Mouse (Mus musculus) lung, embryonic 16.5 days (tissue): Measurements from ENCODE around the gene Cenpw. TPM values are rescaled to one million over a fixed set of nuclear protein-coding genes. Genes with fewer than 3 reads are reported as not detected.

Experiments
- ATAC-seq: fragments of 200-750 bp; cut with Nextera tagmentation; 2 replicates; pipeline ENCODE4 v1.8.0; 2017; ENCODE audit warnings: low read depth, mild to moderate bottlenecking, moderate library complexity
- H3K27ac ChIP-seq: fragments of 300-500 bp; sonication (generic); 2 replicates; pipeline ENCODE4 v1.5.1; 2014; ENCODE audit warnings: mild to moderate bottlenecking, control low read depth, low read length
- H3K27me3 ChIP-seq: fragments of 300-500 bp; sonication (generic); 2 replicates; pipeline ENCODE4 v1.6.1; 2014; ENCODE audit warnings: low read depth, low read length, mixed read lengths; ENCODE audit not compliant: control insufficient read depth, insufficient read depth
- H3K36me3 ChIP-seq: fragments of 300-500 bp; sonication (generic); 2 replicates; pipeline ENCODE4 v1.6.1; 2014; ENCODE audit warnings: low read length; ENCODE audit not compliant: control insufficient read depth, insufficient read depth
- H3K4me1 ChIP-seq: fragments of 300-500 bp; sonication (generic); replicated peaks from 2 replicates; pipeline ENCODE4 v1.6.1; 2014; ENCODE audit warnings: low read length, mixed read lengths; ENCODE audit not compliant: control insufficient read depth, insufficient read depth
- H3K4me2 ChIP-seq: fragments of 300-500 bp; sonication (generic); 2 replicates; pipeline ENCODE4 v1.6.1; 2014; ENCODE audit warnings: low read depth, low read length, control low read depth
- H3K4me3 ChIP-seq: fragments of 300-500 bp; sonication (generic); 2 replicates; pipeline ENCODE4 v1.5.1; 2014; ENCODE audit warnings: mild to moderate bottlenecking, low read length, control low read depth
- H3K9ac ChIP-seq: fragments of 300-500 bp; sonication (generic); 2 replicates; pipeline ENCODE4 v1.6.1; 2014; ENCODE audit warnings: low read length, control low read depth
- H3K9me3 ChIP-seq: fragments of 300-500 bp; sonication (generic); 2 replicates; pipeline ENCODE4 v1.6.1; 2016; ENCODE audit warnings: low read length; ENCODE audit not compliant: control insufficient read depth
- WGBS: fragments of 180-500 bp; shearing (Covaris S2); extraction: QIAGEN DNeasy Blood & Tissue Kit; methylation state at CpG from one replicate; pipeline ENCODE4 v1.1.7; 2014; 5-methylcytosine and 5-hydroxymethylcytosine counted together
- polyA plus RNA-seq: library from polyadenylated mRNA; unstranded; fragments of >200 nt; fragmentation: Nextera tagmentation; extraction: Ambion mirVana; gene quantifications from 2 replicates; pipeline ENCODE4 v1.2.1, GENCODE M21; 2015

Gene Cenpw
- 39.6 and 40.9 TPM in 2 replicates for polyA plus RNA-seq

DNA sequence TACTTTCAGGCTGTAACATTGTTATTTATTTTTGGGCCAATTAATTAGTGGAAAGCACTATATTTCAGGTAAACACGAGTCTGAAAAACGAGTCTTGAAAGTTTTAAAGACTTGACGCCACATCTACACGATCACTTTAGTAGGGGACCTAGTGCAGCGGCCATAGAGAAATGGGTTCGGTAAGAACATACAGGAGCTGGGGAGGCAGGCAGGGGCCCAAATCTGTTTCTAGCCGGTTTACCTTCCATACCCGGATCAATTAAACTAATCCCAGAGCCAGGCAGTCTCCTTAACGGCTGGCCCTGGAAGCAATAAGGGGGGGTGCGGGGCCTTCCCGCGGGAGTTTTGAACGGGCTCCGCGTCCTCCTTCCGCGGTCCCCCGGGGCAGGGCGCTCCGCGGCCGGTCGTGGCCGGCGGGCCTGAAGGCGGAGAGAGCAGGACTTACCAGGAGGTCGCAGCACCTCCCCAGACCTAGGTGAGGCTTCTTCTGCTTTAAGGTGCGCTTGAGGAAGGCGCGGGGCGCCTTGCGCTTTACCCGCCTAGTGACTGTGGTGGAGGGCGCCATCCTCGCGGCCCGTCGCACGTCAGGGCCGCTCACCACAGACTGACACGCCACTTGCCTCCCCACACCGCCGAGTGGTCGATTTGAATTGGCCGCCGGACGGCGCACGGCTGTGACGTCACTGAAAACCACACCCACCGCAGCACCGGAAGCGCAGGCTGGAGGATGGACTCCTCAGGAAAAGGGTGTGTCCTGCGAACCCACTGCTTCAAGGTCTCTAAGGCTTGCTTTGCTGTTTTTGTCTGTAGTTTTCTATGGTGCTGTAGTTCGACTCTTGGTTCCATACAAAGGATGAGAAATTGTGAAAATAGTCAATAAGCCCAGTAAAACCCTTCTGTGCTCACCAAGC, at the start of gene Cenpw:
TSS of gene Cenpw (minus strand) at position 645 of the 911 bp plus-strand sequence.
- Histone ChIP-seq H3K9me3 (no peaks in the 10 kb centered on the region), H3K27me3 (no peaks in the 10 kb centered on the region), H3K36me3 (0 out of 2 replicates have a peak, but pooled peaks cover 2% of the 10 kb centered on the region), H3K4me1 (peaks cover 6% of the 10 kb centered on the region; the same call in 1 of the 2 replicates), H3K9ac (peak within 1 kb of the TSS; percentile 87), H3K4me3 (peak within 1 kb of the TSS; percentile 93), H3K27ac (peak within 1 kb of the TSS; percentile 59), H3K4me2 (peak within 1 kb of the TSS; percentile 74)
- under 1% methylated on average over 55 of the region's 55 CpGs for WGBS
- ATAC-seq = peak; percentile 100

DNA sequence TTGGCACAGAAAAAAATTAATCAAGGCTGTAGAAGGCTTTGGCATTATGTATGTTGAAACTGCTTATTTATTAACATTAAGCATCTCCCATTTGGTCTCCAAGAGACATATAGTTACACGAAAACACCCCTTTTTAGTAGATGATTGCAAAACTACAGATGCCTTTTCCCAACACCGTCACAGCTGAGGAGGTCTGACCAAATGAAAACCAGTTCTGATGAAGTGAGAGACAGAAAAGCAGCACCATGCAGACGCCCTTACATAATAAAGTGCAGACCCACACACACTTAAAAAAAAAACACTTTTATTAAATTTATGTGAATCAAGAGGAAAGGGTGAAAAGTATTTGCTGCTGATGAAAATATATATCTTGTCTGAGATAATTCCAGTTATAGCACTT, 49.3 kb upstream of the Cenpw start:
- no peaks in the 10 kb centered on the region for H3K36me3 ChIP-seq
- no peaks in the 10 kb centered on the region for H3K9me3 ChIP-seq
- H3K4me1 ChIP-seq = no peaks in the 10 kb centered on the region
- no peak for ATAC-seq
- no peak overlapping the region for H3K9ac ChIP-seq
- no peak overlapping the region for H3K4me3 ChIP-seq
- no peak overlapping the region for H3K4me2 ChIP-seq
- no peaks in the 10 kb centered on the region for H3K27me3 ChIP-seq
- H3K27ac ChIP-seq = no peak overlapping the region
- WGBS = 44% methylated on average over 3 of the region's 3 CpGs

DNA sequence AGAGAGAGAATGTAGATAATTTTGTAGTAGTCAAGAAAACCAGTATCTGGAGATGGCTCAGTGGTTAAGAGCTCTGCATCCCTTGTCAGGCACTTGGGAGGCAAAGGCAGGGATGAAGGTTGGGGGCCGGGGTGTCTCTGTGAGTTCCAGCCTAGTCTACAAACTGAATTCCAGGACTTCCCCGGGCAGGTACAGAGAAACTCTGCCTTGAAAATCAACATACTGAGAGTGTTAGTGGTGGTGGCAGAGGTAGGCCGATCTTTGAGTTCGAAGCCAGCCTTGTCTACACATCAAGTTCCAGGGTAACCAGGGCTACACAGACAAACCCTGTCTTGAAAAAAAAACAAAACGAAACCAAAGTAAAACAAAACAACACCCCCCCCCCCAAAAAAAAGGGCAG, 859 bp downstream of the Cenpw start:
- Histone ChIP-seq H3K9me3 (no peaks in the 10 kb centered on the region), H3K9ac (peak overlapping the region; percentile 87), H3K4me1 (peaks cover 6% of the 10 kb centered on the region; the same call in 1 of the 2 replicates), H3K27ac (no peak overlapping the region), H3K36me3 (0 out of 2 replicates have a peak, but pooled peaks cover 2% of the 10 kb centered on the region), H3K4me3 (peak overlapping the region; percentile 93), H3K4me2 (peak overlapping the region; percentile 74), H3K27me3 (no peaks in the 10 kb centered on the region)
- no peak for ATAC-seq
- 47% methylated on average over 5 of the region's 5 CpGs for WGBS

DNA sequence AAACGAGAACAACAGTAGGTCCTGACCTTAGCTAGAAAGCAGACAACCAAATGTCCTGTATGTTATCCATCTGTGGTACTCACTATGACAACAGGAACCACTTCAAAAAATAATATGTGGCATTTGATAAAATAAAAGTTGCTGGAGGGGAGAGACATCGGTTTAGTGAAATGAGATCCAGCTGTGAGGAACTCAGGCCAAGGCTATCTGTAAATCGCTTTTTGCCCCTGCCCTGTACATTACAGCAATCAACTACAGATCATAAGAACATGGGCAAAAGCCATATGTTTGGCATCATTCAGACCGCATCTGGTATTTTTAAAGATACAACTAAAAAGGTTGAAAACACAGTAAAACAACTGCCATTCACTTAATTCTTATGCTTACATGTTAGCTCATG, 32.7 kb downstream of the Cenpw start:
- Histone ChIP-seq H3K27me3 (no peaks in the 10 kb centered on the region), H3K4me2 (no peak overlapping the region), H3K9ac (no peak overlapping the region), H3K9me3 (no peaks in the 10 kb centered on the region), H3K27ac (no peak overlapping the region), H3K36me3 (no peaks in the 10 kb centered on the region), H3K4me1 (no peaks in the 10 kb centered on the region), H3K4me3 (no peak overlapping the region)
- peak; percentile 65; the same call in 1 of the 2 replicates for ATAC-seq
- 61% methylated on average over 4 of the region's 4 CpGs for WGBS
